Mouse (Mus musculus) cerebellum, adult 9-10 months (tissue): ENCODE measurements at regions not wholly inside any gene's neighbourhood (a gene's known extent, or its start where the extent isn't known, plus 50 kb on each side); places are given as distances from the start of the nearest gene placed in this dataset.

Source experiments
- DNase-seq: peaks from one replicate; pipeline ENCODE4 v3.0.0; 2022

- DNase-seq: peak; percentile 36
Measured at GRCm38 (mm10) chr10:99599142-99600120, 160.0 kb downstream of the Csl start.

DNA sequence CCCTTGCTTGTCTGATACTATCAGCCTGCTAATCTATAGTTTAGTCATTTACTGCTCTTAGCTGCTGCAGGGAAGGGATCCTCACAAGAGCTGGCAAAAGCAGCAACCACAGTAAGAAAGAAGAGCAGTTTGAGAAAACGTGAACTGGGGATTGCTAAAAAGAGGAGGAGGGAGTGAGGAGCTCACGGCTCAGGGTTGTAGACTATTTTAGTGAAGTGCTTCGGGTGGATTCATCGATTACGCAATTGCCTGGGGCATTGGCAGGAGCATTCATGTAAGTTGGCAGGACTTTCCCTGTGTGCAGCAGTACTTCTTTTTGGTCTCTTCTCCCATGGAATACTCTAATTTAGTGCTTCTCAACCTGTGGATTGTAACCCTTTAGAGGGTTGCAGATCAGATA is 157.1 kb downstream of the Csl start:
- no peak for DNase-seq

DNA sequence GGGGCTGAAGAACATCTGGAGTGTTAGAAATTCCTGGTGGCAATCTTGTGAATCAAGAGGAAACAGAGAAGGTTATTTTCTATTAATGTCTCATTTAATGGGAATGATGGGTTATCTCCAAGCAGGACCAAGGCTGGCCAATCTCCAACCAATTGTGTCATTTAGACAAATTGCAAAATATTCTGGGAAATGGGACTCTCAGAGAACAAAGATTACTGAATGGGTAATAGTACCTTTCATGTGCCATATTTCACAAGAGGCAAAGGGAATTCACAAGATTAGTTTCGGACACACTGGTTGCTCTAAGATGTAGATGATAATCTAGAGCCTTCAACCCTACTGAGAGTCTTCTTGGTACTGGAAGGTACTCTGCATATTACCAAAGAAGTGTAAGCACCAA is 155.3 kb downstream of the Csl start:
- DNase-seq: no peak

GRCm38 (mm10) chr10:99608477-99608876 is 151.0 kb downstream of the Csl start:
- DNase-seq: no peak

DNA sequence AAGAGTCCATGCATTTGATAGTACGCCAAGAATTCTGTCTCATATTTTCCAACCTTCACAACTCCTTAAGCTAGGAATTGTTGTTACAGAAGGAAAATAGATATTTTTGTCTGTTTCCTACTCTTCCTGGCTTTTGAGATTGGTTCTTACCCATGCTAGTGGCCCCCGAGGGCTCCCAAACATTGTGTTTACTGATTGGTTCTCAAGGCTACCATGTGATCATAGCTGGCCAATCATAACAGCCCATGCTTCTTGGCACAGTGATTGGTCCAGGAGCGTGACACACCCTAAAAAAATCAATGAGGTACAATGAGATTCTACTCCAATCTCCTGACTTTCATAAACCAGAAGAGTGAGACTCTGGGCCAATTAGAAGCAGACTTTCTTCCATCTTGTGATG is 150.0 kb downstream of the Csl start:
- DNase-seq: no peak

DNA sequence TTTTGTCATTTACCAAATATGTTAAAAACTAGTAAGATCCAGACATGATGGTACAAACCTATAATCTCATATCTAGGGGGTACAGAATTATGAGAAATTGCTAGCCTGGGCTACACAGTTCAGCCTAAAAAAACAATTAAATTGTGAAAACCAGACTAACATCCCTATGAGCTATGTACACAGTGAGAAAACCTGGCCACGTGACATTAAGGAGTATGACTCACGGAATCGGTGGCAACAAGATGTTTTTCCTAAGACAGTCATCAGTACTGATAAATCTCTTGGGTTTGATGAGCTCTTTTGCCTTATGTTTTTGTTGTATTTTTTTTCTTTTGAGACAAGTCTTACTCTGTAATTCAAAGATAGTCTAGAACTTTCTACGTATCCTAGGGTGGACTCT is 148.6 kb downstream of the Csl start:
- DNase-seq: no peak

DNA sequence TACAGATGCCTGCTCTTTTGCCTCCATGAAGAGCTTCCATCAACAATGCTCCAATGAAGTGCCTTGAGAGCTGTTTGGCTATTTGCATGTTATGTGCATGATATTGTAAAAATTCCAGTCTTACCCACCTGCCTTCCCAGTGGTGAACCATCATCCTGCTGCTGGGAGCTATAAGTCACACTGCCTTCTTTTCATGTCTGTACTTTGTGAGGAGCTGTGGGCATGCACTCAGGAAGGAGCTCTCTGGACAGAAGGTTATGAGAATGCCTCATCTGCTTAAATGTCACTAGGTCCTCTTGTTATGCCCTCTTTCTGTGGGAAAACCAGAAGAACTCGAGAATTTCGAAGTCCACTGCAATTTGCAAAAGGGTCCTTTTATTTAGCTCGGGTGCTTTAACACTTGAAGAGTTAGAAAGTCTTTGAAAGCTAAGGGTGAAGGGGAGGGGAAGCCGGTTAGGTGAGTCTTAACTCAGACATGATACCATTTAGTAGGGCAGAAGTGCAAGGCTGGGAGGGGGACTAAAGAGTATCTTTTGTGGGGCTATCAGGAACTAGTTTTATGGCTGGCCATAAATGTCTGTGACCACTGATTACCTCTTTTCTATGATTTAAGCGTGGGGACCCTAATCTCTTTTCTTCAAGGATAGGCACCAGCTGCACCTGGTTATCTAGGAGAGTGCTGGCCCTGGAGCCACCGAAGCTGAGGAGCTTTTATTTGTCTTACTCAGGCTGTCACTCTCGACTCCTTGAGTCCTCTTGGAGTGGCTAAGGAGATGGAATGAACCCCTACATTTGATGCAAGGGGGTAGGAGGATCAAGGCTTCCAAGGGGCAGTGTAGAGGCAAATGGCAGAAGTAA is 144.8 kb downstream of the Csl start:
- no peak for DNase-seq

GRCm38 (mm10) chr10:99615371-99615770 is 144.1 kb downstream of the Csl start:
- DNase-seq: no peak

DNA sequence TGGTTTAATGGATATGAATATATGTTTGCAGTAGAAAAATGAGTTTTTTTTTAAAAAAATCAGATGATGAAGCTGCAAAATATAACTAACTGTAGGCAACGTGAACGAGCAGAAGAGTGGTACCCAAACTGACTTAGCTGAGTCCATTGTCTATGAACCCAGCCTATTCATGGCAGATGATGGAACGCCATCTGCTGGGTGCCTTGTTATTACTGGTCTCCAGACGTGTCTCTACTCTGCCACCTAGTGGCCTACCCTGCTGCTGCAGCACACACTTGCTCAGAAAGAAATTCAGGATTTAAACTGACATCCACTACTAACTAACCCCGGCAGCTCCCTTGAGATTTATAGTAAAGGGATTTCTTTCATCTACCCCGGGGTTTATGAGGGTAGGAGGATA is 143.7 kb downstream of the Csl start:
- DNase-seq: peak; percentile 64

DNA sequence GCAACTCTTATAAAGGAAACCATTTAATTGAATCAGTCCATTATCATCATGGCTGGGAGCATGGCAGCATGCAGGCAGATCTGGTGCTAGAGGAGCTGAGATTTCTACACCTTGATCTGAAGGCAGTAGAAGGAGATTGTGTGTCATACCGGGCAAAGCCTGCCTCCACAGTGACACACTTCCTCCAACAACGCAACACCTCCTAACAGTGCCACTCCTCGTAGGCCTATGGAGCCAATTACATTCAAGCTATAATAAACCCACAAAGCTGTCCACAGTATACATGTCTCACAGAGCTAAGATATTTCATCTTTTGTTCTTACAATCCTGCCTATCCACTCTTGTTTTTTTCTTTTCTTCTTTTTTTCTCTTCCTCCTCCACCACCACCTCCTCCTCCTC is 141.8 kb downstream of the Csl start:
- no peak for DNase-seq

- DNase-seq: peak; percentile 47
Measured at GRCm38 (mm10) chr10:99619421-99620151, 139.9 kb downstream of the Csl start.

GRCm38 (mm10) chr10:99620489-99620888 is 139.0 kb downstream of the Csl start:
- no peak for DNase-seq

DNA sequence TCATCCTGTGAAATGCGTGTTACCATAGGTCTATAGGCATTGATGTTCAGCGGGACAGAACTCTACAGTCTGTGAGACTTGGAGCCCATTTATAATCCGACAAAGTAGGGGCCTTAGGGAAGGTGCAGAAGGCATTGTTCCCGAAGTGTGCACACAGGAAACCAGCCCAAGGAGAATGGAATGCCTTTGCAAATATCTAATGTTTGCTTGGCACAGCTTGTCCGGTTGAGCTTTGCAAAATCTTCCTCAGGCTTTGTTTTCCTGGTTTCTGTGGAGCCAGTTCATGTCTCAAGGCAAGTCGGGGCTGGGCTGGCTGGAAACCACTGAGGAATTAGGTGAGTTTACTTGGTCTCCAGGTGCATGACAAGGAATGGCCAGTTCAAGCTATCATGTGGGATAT is 132.1 kb downstream of the Csl start:
- no peak for DNase-seq

GRCm38 (mm10) chr10:99632250-99632985 is 127.0 kb downstream of the Csl start:
- DNase-seq: no peak

- no peak for DNase-seq
Measured at GRCm38 (mm10) chr10:99635796-99636195, 123.7 kb downstream of the Csl start.

DNA sequence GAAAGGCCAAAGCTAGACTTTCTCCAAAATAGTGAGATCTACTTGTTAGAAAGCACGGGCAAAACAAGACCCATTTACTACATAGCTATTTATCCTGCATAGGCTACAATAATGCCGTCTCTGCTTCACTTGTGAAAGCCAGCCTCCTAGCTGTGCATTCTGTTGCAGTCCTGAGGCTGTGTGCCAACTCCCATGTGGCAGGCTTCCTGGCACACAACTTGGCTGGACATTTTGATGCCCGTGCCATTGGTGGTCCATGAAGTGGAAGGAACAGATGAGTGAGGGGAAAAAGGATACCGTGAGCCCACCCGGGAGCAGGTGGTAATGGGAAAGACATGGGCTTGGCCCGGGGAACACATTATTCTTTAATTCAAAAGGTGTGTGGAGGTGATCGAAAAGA is 120.4 kb downstream of the Csl start:
- peak; percentile 11 for DNase-seq

DNA sequence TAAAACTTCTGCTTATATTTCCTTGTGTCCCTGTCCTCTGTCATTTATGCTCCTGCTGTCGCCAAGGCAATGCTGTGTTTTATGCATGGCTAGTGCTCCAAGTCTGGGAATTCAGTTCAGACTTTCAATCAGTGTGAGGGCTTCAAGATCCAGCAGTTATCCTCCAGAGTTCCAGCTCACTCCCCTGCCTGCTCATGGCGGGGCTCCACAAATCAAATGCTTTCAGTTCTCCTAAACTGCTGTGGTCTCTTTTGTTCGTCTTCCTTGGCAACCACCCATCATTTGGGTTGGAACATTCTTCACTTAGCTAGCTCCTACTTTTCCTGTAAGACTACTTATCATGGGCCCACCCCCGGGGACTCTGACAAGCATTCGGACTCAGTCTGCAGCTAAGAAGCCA is 120.0 kb downstream of the Csl start:
- no peak for DNase-seq

- DNase-seq: peak; percentile 12
Measured at GRCm38 (mm10) chr10:99641784-99642183, 117.7 kb downstream of the Csl start.

DNA sequence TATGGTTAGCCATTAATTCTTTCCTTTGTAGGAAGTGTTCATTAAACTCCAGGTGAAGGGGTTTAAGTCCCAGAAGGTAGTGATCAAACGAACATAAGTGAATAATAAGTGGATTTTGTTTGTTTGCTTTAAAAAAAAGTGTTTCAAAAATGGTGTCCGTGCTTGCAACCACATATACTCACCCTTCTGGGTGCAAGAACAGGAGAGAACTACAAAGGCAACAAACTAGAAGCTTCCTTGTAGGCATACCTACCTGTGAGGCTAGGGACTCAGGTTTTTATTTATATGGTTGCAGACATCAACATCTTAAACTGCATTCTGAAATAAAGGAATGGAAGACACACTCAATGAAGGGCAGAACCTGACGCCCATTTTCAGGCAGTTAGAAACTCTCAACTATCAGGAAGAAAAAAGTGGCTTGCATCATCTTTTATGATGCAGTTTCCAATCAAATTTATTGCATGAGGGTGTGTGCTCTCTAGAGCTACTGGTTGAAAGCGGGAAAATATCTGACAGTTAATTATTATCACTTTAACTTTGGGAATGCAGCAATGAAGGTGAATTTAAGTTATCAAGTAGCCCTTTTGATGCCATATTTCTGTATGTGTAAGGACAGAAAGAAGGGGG is 117.1 kb downstream of the Csl start:
- DNase-seq: no peak

DNA sequence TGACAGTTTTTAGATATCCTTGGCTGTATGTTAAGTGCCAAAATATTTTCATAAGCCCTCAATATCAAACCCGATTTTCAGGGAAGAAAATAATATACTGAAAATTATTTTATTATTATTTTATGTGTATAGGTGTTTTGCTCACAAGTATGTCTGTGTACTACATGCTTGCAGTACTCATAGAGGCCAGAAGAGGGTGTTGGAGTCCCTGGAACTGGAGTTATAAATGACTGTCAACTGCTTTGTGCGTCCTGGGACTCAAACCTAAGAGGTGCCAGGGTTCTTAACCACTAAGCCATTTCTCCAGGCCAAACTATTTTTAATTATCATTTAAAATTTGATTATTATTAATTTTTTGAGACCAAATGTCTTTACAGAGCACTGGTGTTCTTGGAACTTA is 114.5 kb downstream of the Csl start:
- no peak for DNase-seq

GRCm38 (mm10) chr10:99652011-99652410 is 107.4 kb downstream of the Csl start:
- DNase-seq: no peak

DNA sequence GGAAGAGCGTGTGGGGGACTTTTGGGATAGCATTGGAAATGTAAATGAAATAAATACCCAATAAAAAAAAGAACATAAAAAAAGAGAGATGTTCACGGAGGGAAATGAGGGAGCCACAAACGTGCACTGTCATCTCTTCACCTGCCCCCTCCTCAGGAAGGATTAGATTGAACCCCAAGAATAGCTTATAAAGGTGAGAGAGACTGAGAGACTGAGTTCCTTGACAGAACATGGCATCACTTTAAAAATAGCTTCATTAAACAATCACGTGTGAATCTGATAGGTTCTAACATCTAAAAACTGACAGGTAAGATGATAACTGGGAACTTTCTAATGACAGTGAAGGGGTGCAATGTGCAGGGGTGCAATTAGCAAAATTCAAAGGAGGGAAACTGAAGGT is 105.2 kb downstream of the Csl start:
- no peak for DNase-seq
